In genomic region chr9:116821601-116822000, GRCm38 (mm10) we compare ENCODE assay signal across 24 mouse cellular contexts.
DNase-seq lines count a peak whose midpoint lies in the region; ATAC-seq and TF ChIP-seq lines count a peak whose summit lies in the region.
"Had no signal": no experiment of that assay in that cellular context is flagged by ENCODE, and none has a peak within 500 bp of the region (broad histone marks: within the 10 kb centered on the region; RNA-seq: fewer than 3 reads in every experiment).

No protein-coding gene starts in this region.

- no peak overlapping the region for H3K27ac ChIP-seq in MEL (ENCODE audit: control insufficient read depth, low read depth, low read length)
- H3K27ac ChIP-seq in liver, embryonic 14.5 days, result no peak overlapping the region
- H3K27ac ChIP-seq in intestine, embryonic 16.5 days (ENCODE audit: low read length), result no peak overlapping the region
- H3K27ac ChIP-seq: embryonic facial prominence, embryonic 12.5 days; embryonic facial prominence, embryonic 15.5 days; heart, adult 2 months; hindbrain, embryonic 14.5 days; hindbrain, postnatal 0 days had no signal

- TF ChIP-seq CTCF in MEL (IDR thresholded peaks at IDR 0.05 in 2 of 3, conservative IDR thresholded peaks at IDR 0.05 in 1 of 3; ENCODE audit: control insufficient read depth in 1 of 3, insufficient read depth in 1 of 3, low read depth in 2 of 3, low read length in 3 of 3, poor library complexity in 1 of 3, severe bottlenecking in 1 of 3), result no peak
- TF ChIP-seq CTCF in liver, embryonic 14.5 days (IDR thresholded peaks at IDR 0.05; ENCODE audit: low read depth), result no peak

- H3K4me2 ChIP-seq in liver, embryonic 14.5 days (ENCODE audit: low read depth), result no peak overlapping the region; the same call in 1 of the 2 replicates
- H3K4me2 ChIP-seq in intestine, embryonic 16.5 days (ENCODE audit: low read depth, low read length), result no peak overlapping the region
- H3K4me2 ChIP-seq: embryonic facial prominence, embryonic 12.5 days; embryonic facial prominence, embryonic 15.5 days; heart, embryonic 11.5 days; hindbrain, embryonic 14.5 days had no signal

- DNase-seq in heart, adult 11 months, result peak; percentile 21
- DNase-seq in heart, postnatal 10 days, result no peak
- DNase-seq in MEL (ENCODE audit: low read depth, low spot score), result peak; percentile 13
- DNase-seq in liver, embryonic 14.5 days (ENCODE audit: low read depth in 3 of 3, low spot score in 3 of 3), result peak in 1 of 3 experiments; percentile 9
- DNase-seq: adrenal gland, postnatal 10 days; adrenal gland, postnatal 36 days; cerebellum, adult 11 months; cerebellum, adult 2 months; cerebellum, adult 9-11 months; cerebellum, postnatal 25 days; forebrain, postnatal 0 days; gastrocnemius, postnatal 25 days; heart, adult 2 months; heart, postnatal 4 days had no signal

- no peak for TF ChIP-seq RAD21 in MEL (IDR thresholded peaks at IDR 0.05; ENCODE audit: low read depth, low read length)

- TF ChIP-seq EP300 in MEL (IDR thresholded peaks at IDR 0.05; ENCODE audit: low read depth in 1 of 2, low read length in 2 of 2), result peak; percentile 31 to 58; a peak in 2 of 4 replicates
- TF ChIP-seq EP300 in liver, embryonic 14.5 days (IDR thresholded peaks at IDR 0.05; ENCODE audit: low read depth), result no peak

- H3K4me1 ChIP-seq in MEL (ENCODE audit: control insufficient read depth in 1 of 2, insufficient read depth in 2 of 2, low read length in 2 of 2), result peaks cover 2 to 4% of the 10 kb centered on the region in 2 experiments; a peak in 2 of 4 replicates
- peaks cover 6 to 16% of the 10 kb centered on the region in 2 experiments; a peak in 3 of 4 replicates for H3K4me1 ChIP-seq in liver, embryonic 14.5 days (replicated peaks; ENCODE audit: control insufficient read depth in 2 of 2, insufficient read depth in 2 of 2, low read length in 1 of 2)
- no peaks in the 10 kb centered on the region for H3K4me1 ChIP-seq in intestine, embryonic 16.5 days (ENCODE audit: control insufficient read depth, insufficient read depth, low read length)
- H3K4me1 ChIP-seq: embryonic facial prominence, embryonic 12.5 days; embryonic facial prominence, embryonic 15.5 days had no signal

- H3K36me3 ChIP-seq in MEL (ENCODE audit: control insufficient read depth in 1 of 2, insufficient read depth in 2 of 2, low read length in 2 of 2), result no peaks in the 10 kb centered on the region; a peak in 1 of 4 replicates
- H3K36me3 ChIP-seq in liver, embryonic 14.5 days (replicated peaks; ENCODE audit: control insufficient read depth, insufficient read depth, low read depth), result no peaks in the 10 kb centered on the region
- no peaks in the 10 kb centered on the region for H3K36me3 ChIP-seq in intestine, embryonic 16.5 days (ENCODE audit: control insufficient read depth, insufficient read depth, low read length)
- H3K36me3 ChIP-seq: embryonic facial prominence, embryonic 12.5 days had no signal

- no peaks in the 10 kb centered on the region for H3K27me3 ChIP-seq in MEL (ENCODE audit: control insufficient read depth in 1 of 2, insufficient read depth in 2 of 2, low read length in 2 of 2)
- H3K27me3 ChIP-seq in liver, embryonic 14.5 days (ENCODE audit: control insufficient read depth, insufficient read depth, low read length), result no peaks in the 10 kb centered on the region
- no peaks in the 10 kb centered on the region for H3K27me3 ChIP-seq in intestine, embryonic 16.5 days (replicated peaks; ENCODE audit: control insufficient read depth, insufficient read depth, low read length)
- H3K27me3 ChIP-seq: embryonic facial prominence, embryonic 12.5 days; embryonic facial prominence, embryonic 15.5 days; Patski had no signal

- WGBS in liver, embryonic 14.5 days (ENCODE audit: insufficient replicate concordance), result 41% methylated on average over 7 of the region's 7 CpGs
- 82% methylated on average over 7 of the region's 7 CpGs for WGBS in intestine, embryonic 16.5 days

- intact Hi-C loops in heart, postnatal 10 days (cut with DNase I), result no loop called here

- no peaks in the 10 kb centered on the region for H3K79me2 ChIP-seq in MEL (ENCODE audit: control insufficient read depth, insufficient read depth, low read length, poor library complexity)

- ATAC-seq in liver, embryonic 14.5 days (ENCODE audit: insufficient read depth), result peak; percentile 83
- ATAC-seq in megakaryocyte progenitor cell, adult 5-6 weeks (replicated peaks; ENCODE audit: poor library complexity), result no peak
- no peak for ATAC-seq in intestine, embryonic 16.5 days
- ATAC-seq: forebrain, embryonic 14.5 days; forebrain, postnatal 0 days; hindbrain, postnatal 0 days; inflammation-experienced regulatory T-cells, adult 6 months; Patski had no signal

- no peak for TF ChIP-seq POLR2A in MEL (IDR thresholded peaks at IDR 0.05; ENCODE audit: control insufficient read depth in 1 of 2, insufficient read depth in 1 of 2, low read depth in 1 of 2, low read length in 2 of 2, poor library complexity in 1 of 2)

- H3K4me3 ChIP-seq in MEL (ENCODE audit: control insufficient read depth in 1 of 2, insufficient read depth in 1 of 2, low read depth in 2 of 2, low read length in 2 of 2), result peak overlapping the region in 1 of 2 experiments; percentile 13; a peak in 1 of 4 replicates
- H3K4me3 ChIP-seq in liver, embryonic 14.5 days (ENCODE audit: insufficient read depth in 1 of 2, low read depth in 2 of 2, low read length in 2 of 2), result no peak overlapping the region
- H3K4me3 ChIP-seq in intestine, embryonic 16.5 days (ENCODE audit: low read length), result no peak overlapping the region
- H3K4me3 ChIP-seq: embryonic facial prominence, embryonic 12.5 days; embryonic facial prominence, embryonic 15.5 days; heart, adult 2 months had no signal

- H3K9ac ChIP-seq in MEL (ENCODE audit: control insufficient read depth, low read depth, low read length, poor library complexity, severe bottlenecking), result no peak overlapping the region
- no peak overlapping the region for H3K9ac ChIP-seq in liver, embryonic 14.5 days (replicated peaks)
- no peak overlapping the region for H3K9ac ChIP-seq in intestine, embryonic 16.5 days (ENCODE audit: low read depth, low read length)
- H3K9ac ChIP-seq: embryonic facial prominence, embryonic 12.5 days; embryonic facial prominence, embryonic 15.5 days; forebrain, postnatal 0 days; hindbrain, embryonic 14.5 days had no signal

- H3K9me3 ChIP-seq in MEL (replicated peaks; ENCODE audit: insufficient read depth, low read length), result no peaks in the 10 kb centered on the region
- H3K9me3 ChIP-seq in liver, embryonic 14.5 days (ENCODE audit: control insufficient read depth, low read length), result no peaks in the 10 kb centered on the region
- no peaks in the 10 kb centered on the region for H3K9me3 ChIP-seq in intestine, embryonic 16.5 days (ENCODE audit: control insufficient read depth, low read length)
- H3K9me3 ChIP-seq: embryonic facial prominence, embryonic 12.5 days; embryonic facial prominence, embryonic 15.5 days had no signal

TF ChIP-seq in MEL, 35 proteins besides CTCF, POLR2A, EP300 and RAD21:
- TF ChIP-seq HCFC1 (IDR thresholded peaks at IDR 0.05; ENCODE audit: low read depth, low read length) (no peak), GATA1 (IDR thresholded peaks at IDR 0.05; ENCODE audit: low read depth, low read length) (peak; percentile 40; the same call in 1 of the 2 replicates), MXI1 (IDR thresholded peaks at IDR 0.05; ENCODE audit: low read depth, low read length) (no peak), UBTF (IDR thresholded peaks at IDR 0.05; ENCODE audit: borderline replicate concordance, insufficient read depth, low read depth, low read length) (no peak), USF1 (IDR thresholded peaks at IDR 0.05; ENCODE audit: low read depth, low read length) (peak; percentile 43; the same call in 1 of the 2 replicates), ETS1 (IDR thresholded peaks at IDR 0.05; ENCODE audit: low read depth, low read length) (peak; percentile 21; the same call in 1 of the 2 replicates), TCF12 (IDR thresholded peaks at IDR 0.05; ENCODE audit: low read depth, low read length) (peak; percentile 63)

Comparison
In these comparisons a context has a peak if more than half of its experiments do, and no peak if none do; other contexts are left out.
1. DNase-seq: peak in heart, adult 11 months (single experiment) and MEL (single experiment); none in heart, postnatal 10 days (0 of 2).